Mouse (Mus musculus) left cerebral cortex, postnatal 25 days (tissue): ENCODE measurements around the gene Trim8. TPM values are rescaled to one million over a fixed set of nuclear protein-coding genes. Genes with fewer than 3 reads are reported as not detected.

Experiments used
- DNase-seq, 2 experiments: peaks; one replicate each; pipeline ENCODE4 v3.0.0; 2022; ENCODE audit warnings: low spot score in 2 of 2, mixed read lengths in 1 of 2
- intact Hi-C: fragments of 180-260 bp; cut with DNase I; formaldehyde crosslinking; loops from one replicate; pipeline ENCODE4 v1.15.1; 2025
- total RNA-seq, 2 experiments: library from RNA; stranded (reverse); gene quantifications; 2 replicates each; pipeline ENCODE4 v1.2.3; 2021

Gene Trim8
- total RNA-seq, 2 experiments from 2014 or later: 114 to 116 TPM

DNA sequence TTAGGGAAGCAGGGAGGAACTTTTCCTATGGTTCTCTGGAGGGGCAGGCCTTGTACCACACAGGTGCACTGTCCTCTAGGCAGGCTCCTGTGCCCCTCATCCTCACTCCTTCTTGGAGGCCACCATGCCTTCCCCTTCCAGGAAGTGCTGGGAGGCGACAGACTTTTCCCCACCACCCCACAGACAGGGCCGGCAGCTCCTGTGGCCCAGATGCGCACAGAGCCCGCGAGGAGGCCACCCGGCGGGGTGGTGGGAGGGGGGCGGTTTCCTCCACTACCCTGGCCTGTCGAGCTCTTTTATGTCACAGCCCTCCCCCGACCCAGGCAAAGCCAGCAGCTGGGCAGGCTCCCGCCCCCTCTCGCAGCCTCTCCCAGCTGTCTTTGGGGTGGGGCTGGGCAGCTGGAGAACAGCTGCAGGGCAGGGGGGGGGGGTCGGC is 16.9 kb downstream of the Trim8 start:
- intact Hi-C loops: no loop called here
- DNase-seq: no peak

DNA sequence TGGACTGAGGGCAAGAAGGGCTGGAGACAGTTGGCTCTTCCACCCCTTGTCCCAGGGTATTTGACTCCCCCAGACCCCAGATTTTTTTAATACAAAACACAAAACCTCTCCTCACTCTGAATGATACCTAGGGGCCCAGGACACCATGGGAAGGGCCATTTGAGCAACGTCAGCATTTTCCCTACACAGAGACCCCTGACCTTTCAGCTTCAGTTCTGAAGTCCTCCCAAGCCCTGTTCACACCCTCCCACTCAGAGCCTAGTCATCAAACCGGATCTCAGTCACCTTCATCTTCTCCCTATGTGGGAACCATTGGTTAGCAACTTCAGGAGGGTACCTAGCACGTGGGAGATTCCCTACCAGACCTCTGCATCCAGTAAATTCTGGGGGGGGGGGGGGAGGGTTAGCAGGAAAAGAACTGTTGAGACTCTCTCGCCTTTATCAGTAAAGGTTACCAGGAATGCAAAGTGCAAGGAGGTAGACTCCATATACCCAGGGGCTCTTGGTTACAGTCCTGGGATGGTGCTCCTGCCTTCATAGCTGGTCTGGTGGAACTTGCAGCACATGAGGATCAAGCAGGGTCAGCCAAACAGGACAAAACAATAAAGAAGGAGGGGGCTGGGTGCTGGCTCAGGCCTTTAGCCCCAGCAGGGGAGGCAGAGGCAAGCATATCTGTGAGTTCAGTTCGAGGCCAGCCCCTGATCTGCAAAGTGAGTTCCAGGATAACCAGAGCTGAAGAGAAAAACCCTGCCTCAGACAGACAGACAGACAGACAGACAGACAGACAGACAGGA is 17.5 kb downstream of the Trim8 start:
- no peak for DNase-seq
- intact Hi-C loops: no loop called here

DNA sequence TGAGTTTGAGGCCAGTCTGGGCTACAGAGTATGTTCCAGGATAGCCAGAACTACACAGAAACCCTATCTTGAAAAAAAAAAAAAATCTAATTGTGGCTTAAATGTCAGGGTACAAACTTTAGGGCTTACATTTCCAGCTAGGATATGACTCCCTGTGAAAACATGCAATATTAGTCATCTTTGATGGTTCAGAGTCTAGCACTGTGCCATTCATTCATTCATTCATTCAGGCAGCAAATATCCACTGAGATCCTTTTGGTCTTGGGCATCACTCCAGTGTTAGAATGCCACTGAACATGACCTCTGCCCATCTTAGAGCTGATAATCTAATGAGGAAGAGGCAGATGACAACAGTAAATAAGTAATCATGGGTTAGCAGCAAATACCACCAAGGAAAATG is 20.2 kb downstream of the Trim8 start:
- DNase-seq: no peak
- intact Hi-C loops: no loop called here

DNA sequence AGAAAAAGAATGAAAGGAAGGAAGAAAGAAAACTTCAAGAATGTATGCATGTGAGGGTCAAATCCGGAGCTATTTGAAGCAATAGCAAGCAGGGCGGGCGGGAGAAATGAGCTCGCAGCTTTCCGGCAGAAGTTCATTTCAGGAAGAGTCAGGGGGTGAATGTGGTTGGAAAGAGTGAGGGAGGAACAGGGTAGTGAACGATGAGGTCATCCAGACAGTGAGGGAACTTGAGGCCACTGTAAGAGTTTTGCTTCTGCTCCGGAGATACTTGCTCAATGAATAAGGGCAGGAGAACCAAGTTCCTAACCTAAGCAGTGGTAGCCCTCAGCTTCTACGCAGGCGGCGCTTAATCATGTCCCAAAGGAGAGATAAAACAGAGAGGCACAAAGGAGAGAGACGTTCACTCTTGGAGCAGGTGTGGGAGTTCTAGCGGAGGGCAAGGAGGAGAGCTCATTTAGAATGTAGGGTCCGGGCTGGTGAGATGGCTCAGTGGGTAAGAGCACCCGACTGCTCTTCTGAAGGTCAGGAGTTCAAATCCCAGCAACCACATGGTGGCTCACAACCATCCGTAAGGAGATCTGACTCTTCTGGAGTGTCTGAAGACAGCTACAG is 21.0 kb downstream of the Trim8 start:
- intact Hi-C loops: loop anchor here (1.0 kb wide), 1 partner anchor 20 kb away; no protein-coding TSS in a partner anchor
- DNase-seq: no peak

DNA sequence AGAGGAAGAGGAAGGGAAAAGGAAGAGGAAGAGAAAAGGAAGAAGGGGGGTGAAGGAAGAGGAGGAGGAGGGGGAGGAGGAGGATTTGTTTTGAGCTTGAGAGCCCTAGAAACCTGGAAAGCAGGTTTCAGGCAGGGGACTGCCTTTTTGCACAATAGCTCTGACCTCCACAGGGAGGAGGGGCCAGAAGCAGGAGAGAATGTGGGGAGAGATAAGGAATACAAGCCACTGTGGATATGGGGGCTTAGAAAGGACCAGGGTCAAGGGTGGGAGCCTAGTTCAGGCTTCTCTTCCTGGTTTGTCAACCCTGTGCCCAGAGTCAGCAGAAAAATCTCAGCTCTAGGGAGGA is 21.6 kb downstream of the Trim8 start:
- intact Hi-C loops: loop anchor here (1.0 kb wide), 1 partner anchor 21 kb away; no protein-coding TSS in a partner anchor
- no peak for DNase-seq

DNA sequence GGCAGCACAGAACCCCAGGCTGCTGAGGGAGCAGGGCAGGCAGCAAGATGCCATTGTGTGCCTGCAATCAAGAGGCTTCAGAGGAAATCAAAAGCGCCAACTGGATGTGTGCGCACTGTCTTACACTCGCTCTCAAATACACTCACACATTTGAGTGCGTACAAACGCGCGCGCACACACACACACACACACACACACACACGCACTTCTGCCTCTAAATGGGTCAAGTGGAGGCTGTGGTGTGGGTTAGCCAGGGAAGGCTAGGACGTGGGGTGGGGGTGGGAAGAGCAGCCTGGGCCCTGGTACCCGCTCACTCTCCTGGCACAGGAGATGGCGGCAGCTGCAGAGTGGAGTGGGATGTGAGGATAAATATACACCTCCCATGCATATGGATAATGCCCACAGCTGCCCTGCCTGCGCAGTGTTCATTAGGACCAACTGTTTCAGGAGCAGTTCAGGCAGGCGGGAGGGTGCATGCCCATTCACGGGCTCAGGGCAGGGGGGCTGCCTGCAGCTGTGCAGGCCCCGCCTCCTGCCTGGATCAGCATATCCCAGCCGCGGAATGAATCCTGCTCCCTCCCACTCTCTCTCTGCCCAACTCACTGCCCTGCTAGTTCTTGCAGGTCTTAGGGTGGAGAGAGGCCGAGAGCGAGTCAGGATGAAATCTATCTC is 22.1 kb downstream of the Trim8 start:
- intact Hi-C loops: loop anchor here (1.0 kb wide), 1 partner anchor 21 kb away; no protein-coding TSS in a partner anchor

DNA sequence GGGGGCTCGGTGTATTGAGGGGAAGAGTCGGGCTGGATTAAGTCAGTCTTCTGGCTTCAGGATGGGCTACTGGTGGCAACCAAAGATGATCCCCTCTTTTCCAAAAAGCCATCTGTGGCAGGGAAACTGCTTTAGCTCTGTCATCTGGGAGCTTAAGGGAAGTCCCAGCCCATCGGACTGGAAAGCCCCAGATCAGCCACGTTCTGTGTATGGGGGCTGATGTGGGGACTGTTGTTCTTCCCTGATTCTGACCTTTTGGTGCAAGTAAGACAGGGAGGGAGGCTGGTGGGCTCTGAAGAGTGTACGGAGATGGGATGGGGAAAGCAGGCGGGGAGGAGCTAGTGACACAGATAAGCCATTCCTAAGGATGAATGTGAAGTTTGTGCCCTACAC is 22.6 kb downstream of the Trim8 start:
- DNase-seq: no peak
- intact Hi-C loops: no loop called here

More for the DNA sequence above, 22.1 kb downstream of the Trim8 start:
- peak; percentile 75 to 90 for DNase-seq

DNA sequence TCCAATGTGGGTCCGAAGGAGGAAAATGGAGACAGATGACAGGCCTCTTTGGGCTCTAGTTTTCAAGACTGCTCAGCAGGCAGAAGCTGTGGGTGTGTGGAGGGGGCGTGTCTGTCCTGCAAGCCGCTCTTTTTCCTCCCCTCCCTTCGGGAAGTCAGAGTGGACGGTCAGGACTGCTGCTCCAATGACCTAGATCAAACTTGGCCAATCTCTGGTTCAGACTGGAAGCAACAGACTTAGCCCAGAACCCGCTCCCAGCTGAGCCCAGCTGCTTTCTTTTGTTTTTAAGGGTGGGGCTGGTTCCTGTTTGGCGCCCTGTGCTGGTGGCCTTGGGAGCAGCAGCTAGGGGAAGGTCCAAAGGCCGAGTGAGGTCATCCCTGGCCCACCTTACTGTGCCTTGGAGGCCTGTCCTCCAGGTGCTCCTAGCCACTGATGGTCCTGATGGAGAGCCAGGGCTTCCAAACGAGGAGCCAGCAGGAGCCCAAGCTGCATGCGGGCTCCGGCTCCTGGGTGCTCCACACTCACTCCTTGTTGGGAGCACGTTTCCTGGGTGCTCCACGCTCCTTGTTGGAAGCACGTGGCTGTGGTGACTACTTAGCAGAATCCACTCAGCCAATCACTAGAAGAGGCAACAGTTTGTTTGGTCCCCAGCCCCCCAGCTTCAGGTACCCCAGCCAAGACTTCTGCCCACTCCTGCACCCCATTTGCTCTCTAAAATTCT is 23.3 kb downstream of the Trim8 start:
- intact Hi-C loops: no loop called here
- peak in 1 of 2 experiments; percentile 52 for DNase-seq

DNA sequence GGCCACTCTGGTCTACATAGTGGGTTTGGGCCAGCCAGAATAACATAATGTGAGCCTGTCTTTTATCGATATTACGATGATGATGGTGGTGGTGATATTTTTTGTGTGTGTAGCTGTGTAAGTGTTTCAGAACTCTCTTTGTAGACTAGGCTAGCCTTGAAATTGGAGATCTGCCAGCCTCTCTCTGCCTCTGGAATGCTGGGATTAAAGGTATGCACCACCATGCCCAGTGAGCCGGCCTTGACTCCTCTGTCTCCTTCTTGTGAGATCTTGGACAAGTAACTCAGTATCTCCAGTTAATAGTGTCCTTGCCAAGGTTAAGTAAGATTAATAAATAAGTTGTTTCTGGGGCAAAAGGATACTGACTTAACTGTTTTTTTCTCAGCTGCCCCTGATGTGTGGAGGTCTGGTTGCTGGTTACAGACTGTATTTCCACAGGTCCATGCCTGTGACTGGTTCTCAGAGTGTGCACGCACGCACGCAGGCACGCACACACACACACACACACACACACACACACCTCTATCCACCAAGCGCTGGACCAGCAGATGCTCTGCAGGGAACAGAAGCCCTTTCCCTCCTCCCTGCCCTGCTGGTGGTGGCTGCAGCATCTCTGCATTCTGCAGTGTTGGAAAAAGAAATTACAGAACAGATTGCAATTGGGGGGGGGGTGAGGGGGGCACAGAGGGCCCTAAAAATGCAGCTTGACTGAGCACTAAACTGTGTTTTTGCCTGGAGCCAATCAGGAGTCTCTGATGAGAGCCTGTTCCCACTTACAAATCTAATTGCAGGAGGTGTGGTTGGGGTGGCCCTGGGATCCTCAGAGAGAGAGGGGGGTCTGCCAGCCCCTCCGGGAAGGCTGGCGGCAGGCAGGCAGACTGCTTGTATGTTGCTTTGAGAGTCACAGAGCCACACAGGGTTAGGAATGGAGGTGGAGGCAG is 24.5 kb downstream of the Trim8 start:
- intact Hi-C loops: no loop called here
- DNase-seq: no peak

DNA sequence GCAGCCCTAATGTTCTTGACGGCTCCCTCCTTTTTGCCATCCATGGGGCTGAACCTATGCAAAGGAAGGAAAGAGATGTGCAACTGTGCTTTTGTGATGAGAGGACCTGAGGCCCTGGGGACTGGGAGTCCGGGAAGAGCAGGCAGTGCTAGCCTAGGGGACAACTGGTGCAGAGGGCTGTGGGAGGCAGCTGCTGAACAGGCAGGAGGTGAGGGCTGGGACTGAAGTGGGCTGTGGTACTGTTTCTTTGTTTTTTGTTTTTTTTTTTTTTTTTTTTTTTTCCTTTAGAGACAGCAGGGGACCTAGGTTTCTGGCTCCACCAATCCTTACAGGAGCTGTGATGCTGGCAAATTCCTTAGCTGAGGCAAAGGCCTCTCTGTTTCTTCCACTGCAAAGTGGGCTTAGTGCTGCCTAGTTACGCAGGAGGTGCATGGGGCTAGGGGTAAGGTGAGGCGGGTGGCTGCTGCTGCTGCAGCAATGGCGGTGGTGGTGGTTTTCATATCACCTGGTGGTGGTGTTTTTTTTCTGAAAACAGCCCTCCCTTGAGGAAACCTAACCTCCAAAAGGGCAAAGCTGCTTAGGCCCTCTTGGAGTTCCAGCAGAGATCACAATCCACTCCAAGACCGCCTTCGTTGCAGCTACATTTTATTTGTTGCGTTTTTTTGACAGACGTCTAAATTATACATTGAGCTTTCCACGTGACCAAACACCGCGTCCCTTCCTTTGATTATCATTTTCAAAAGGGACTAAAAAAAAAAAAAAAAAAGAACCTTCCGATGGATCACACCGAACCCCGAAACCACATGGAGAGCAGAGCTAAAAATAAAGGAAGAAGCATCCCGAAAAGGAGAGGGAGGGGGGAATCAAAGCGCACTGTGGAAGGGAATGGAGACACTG is 26.4 kb downstream of the Trim8 start:
- DNase-seq: no peak
- intact Hi-C loops: no loop called here

DNA sequence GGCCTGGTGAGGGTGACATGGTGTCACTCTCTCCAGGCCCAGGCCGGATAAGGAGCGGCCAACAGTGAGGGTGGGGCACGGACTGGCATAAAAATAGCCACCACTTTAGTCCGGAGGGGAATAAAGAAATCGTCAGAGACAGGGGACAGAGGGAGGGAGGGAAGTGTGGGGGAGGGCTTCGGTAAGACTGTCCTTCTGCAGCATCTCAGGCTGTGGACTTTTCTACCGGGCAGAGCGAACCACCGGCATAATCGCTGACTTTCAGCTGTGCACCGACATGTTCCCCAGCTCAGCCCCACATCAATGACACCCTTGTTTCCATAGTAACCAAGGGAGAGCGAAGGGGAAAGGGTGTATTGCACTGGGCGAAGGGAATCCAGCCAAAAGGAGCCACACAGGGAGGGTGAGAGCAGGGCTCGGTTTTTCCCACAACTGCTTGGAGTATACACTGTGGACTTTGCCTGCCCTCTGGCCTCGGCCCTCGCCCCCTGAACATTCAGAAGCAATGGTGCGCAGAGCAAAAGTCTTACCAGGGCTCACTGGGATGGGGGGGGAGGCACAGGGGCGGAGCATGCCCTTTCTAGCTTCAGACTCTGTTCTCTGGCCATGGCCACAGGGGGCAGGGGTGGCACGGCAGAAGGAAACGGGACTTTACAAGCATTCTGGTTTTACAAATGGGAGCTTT is 27.2 kb downstream of the Trim8 start:
- DNase-seq: peak in 1 of 2 experiments; percentile 62
- intact Hi-C loops: no loop called here

DNA sequence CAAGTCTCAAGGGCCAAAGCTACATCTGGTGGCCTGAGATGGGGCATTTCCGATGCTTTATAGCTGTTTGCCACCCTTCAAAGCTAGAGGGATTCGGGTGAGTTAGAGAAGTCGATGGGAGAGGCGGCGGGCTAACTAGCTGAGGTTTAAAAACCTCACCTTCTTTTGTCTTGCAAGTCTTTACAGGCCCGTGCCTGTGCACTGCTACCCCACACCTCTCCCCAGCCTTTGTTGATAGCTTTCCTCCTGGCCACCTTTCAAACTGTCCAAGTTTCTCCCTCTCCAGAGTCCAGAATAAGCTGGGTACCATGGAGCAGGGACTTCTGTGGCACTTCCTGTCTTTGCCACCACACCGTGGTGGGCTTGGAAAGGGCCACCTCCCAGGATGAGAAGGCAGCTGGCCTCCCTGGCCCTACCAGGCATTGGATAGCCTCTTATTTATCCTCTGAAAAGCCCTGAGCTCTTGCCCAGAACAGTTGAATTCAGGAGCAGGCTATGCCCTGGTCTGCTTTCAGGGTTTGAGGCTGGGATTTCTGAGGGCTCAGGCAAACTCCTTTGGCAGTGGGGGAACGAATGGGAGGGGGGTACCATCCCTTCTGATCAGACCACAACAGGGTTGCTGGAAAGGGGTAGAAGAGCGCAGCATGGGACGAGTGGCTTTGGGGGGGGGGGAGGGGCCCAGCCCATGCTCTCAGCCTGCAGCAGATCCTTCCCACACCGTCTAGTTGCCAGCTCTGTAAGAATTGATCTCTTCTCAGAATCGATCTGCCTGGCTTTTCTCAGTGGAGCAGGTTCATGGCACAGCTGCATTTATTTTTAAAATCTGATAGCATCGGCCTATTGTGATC is 28.3 kb downstream of the Trim8 start:
- no peak for DNase-seq
- intact Hi-C loops: no loop called here

DNA sequence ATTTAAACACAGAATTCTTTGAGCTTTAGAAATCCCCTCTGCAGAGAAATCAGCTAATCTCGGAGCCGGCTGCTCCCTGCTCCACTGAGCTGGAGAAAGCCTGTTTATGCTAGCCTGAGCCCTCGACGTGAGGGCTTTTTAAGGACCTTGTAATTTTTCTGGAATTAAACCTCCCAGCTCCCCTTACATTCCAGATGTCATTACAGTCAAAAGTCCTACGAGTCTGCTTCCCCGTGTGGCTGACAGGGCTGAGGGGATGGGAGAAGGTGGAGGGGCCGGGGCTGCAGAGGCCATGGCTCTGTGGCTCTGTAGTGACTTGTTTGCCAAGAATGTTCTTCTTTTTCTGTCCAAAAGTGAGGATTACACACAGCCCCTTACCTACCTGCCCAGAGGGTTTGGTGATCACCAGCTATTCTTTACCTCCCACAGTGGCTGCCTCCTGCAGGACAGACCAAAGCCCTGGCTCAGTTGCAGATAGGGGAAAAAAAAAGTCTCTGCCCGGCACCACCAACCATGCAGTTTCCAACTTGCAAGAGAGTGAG is 29.0 kb downstream of the Trim8 start:
- intact Hi-C loops: no loop called here
- DNase-seq: no peak

DNA sequence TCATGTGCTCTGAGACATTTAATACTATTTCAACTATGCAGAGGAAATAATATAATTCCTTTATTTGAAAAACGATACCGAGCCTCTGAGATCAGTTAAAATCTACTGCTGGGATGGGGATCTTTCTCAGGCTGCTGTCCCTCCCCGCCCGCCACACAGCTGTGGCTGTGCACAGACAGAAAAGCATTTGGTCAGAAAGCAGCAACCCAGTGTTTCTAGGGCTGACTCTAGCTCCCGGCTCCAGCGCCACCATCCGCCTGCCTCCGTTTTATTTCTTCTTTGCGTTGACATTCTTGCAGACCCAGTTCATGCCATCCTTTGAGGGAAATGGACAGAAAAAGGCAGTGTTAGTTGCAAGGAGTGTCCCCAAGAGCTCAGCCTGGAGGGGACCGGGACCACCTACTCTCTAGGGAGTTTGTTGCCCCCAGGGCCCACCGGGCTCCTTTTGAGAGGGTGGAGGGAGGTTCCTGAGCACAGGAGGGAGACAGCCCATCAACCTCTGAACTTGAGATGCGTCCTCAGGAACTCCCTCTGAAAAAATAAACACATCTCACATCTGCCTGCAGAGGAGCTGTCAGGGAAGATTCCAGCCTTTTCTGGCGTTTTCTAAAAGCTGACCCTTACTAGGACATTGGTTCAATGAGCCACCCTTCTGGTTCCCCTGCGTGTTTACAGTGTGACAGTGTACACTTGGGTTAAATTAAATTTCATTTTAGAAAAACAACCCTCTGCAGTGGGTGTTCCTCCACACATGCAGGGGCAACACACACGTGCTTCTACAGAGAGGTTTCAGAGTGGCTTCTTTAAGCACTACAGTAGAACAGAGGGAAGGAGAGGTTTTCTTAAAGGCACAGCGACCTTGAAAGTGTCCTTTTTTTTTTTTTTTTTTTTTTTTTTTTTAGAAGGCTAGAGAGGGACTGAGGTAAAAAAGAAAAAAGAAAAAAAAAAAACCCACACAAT is 29.8 kb downstream of the Trim8 start:
- peak in 1 of 2 experiments; percentile 63 for DNase-seq
- intact Hi-C loops: no loop called here

DNA sequence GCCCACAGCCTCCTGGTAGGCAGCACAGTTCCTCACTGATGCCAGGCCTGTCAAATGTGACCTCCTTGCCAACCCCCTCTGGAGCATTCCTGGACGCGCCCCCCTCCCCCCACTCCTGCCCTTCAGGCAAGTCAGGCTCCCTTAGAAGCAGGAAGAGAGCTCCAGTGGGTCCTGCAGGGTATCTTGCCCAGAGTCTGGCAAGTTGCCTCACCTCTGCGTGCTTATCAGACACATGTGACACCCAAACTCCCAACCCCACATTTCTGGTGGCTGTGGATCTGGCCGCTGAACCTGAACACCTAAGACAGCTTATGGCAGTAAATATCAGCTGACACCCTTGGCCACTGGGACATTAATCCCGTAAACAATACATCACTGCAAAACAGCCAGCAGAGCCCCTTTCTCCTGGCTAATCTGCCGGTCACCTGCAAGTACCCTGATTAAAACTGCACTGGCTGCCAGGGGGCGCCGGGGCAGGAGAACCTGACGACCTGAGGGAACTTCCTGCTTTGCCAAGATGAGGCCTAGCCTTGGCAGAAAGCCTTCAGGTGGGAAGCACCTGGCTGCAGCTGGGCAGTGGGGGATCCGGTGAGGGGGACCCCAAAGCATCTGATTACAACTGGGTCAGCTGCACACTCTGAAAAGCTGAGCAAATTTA is 30.7 kb downstream of the Trim8 start:
- DNase-seq: no peak
- intact Hi-C loops: no loop called here
